Mouse (Mus musculus) limb, embryonic 10.5 days (tissue): Measurements from ENCODE around the gene Tsc22d4. TPM values are rescaled to one million over a fixed set of nuclear protein-coding genes. Genes with fewer than 3 reads are reported as not detected.
A peak's percentile ranks its signal among the peaks of the same experiment; 100 is the strongest.

ENCODE experiments used
- DNase-seq: peaks from one replicate; pipeline ENCODE4 v3.0.0-alpha.2; 2017; ENCODE audit warnings: low spot score
- H3K27ac ChIP-seq: fragments of 300-500 bp; sonication (generic); 2 replicates; pipeline ENCODE4 v1.5.1; 2016; ENCODE audit warnings: mild to moderate bottlenecking
- H3K27me3 ChIP-seq: fragments of 300-500 bp; sonication (generic); 2 replicates; pipeline ENCODE4 v1.6.1; 2016; ENCODE audit warnings: low read depth, mild to moderate bottlenecking; ENCODE audit not compliant: poor library complexity, severe bottlenecking
- H3K36me3 ChIP-seq: fragments of 300-500 bp; sonication (generic); 2 replicates; pipeline ENCODE4 v1.6.1; 2016; ENCODE audit warnings: mild to moderate bottlenecking, moderate library complexity
- H3K4me1 ChIP-seq: fragments of 300-500 bp; sonication (generic); 2 replicates; pipeline ENCODE4 v1.6.1; 2016
- H3K4me3 ChIP-seq: fragments of 300-500 bp; sonication (generic); 2 replicates; pipeline ENCODE4 v1.5.1; 2016; ENCODE audit warnings: mild to moderate bottlenecking, moderate library complexity
- H3K9me3 ChIP-seq: fragments of 300-500 bp; sonication (generic); replicated peaks from 2 replicates; pipeline ENCODE4 v1.6.1; 2016; ENCODE audit warnings: mild to moderate bottlenecking
- WGBS: fragments of 180-500 bp; shearing (Covaris S2); methylation state at CpG from one replicate; pipeline ENCODE4 v1.1.7; 2016; 5-methylcytosine and 5-hydroxymethylcytosine counted together
- polyA plus RNA-seq: library from polyadenylated mRNA; unstranded; fragments of >200 nt; fragmentation: Nextera tagmentation; extraction: Ambion mirVana; gene quantifications from 2 replicates; pipeline ENCODE4 v1.2.1, GENCODE M21; 2016

Tsc22d4 gene
- polyA plus RNA-seq, 1 experiment from 2014 or later = 99.5 TPM

DNA sequence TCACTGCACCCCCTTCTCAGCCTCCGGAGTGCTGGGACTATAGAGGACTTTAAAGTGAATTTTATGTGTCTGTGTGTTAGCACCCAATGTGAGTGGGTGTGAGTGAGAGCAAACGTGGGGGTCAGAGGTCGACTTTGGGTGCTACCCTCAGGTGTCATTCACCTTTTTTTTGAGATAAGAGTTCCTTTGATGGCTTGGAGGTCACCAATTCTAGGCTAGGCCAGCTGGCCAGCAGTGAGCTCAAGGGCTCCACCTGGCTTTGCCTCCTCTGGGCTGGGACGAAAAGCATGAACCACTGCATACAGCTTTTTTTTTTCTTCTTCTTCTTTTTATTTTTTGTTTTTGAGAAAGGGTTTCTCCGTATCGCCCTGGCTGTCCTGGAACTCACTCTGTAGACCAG is 18.8 kb upstream of the Tsc22d4 start:
- Histone ChIP-seq H3K27ac (no peak overlapping the region), H3K9me3 (no peaks in the 10 kb centered on the region), H3K27me3 (peaks cover 3% of the 10 kb centered on the region), H3K4me3 (no peak overlapping the region), H3K4me1 (peaks cover 5% of the 10 kb centered on the region), H3K36me3 (peaks cover 2% of the 10 kb centered on the region; the same call in 1 of the 2 replicates)
- DNase-seq = no peak
- WGBS = 68% methylated on average over 6 of the region's 6 CpGs

DNA sequence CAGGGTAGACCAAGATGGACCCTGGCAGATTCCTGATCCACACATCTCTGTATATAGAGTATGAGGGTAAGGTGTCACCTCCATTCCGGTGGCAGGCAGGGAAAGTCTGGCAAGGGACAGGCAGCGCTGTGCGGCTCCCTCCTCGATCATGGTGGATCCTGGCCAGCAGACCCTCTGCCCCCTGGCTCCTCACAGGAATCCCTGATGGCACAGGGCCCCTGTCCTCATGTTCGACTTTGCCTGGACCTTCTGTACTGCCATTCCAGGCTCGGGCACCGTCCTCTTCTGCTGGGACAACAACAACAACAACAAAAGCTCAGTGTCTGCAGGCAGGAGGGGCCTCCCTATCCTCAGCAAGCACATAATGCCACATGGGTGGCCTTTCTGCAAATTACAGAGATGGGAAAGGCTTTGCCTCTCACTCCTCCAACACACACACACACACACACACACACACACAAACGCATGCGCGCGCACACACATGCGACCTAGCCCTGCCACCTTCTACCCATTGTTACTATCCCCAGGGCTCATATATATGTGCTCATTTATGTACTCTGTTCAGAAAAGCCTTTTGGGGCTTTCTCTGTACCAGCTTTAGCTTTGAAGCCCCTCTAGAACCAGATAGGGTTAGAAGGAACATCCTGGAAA is 11.8 kb upstream of the Tsc22d4 start:
- Histone ChIP-seq H3K4me1 (peaks cover 39% of the 10 kb centered on the region), H3K27ac (peak overlapping the region; percentile 78; the same call in 1 of the 2 replicates), H3K27me3 (peaks cover 3% of the 10 kb centered on the region; the same call in 1 of the 2 replicates), H3K9me3 (no peaks in the 10 kb centered on the region), H3K4me3 (peak overlapping the region; percentile 2; the same call in 1 of the 2 replicates), H3K36me3 (peaks cover 54% of the 10 kb centered on the region)
- no peak for DNase-seq
- WGBS = 87% methylated on average over 12 of the region's 12 CpGs

DNA sequence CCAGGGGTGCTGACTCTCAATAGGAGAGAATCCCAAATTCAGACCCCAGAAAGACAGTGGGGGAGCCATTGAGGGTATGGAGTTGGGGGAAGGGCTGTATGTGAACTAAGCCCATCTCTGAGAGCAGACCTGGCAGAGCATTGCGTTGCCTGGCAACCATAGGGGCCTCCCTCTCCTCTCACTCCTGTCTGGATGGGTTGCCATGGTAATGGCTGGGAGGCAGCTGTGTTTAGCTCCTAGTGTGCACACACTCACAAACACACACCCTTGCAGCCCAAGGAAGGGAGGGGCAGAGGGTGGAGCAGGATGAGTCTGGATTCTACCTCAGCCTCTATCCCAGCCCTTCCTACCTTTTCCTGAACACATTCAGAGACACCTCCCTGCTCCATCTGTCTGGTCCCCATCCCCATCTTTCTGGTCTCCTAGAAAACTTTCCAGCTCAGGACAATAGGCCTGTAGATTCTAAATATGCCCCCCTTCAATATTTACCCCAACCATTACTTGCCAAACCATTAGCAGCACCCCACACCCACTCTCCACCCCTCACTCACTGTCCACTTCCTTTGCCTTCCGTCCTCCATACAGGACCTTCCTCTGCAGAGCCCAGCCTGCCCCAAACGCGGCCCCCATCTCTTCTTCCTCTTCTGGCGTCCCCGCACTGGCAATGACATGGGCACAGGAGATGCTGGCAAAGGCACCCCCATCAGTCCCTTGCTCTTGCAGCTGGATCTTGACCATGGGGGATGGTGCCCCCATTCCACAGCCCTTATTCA is 11.1 kb upstream of the Tsc22d4 start:
- WGBS = 78% methylated on average over 6 of the region's 6 CpGs
- DNase-seq = peak; percentile 70
- peak overlapping the region; percentile 2 for H3K4me3 ChIP-seq

DNA sequence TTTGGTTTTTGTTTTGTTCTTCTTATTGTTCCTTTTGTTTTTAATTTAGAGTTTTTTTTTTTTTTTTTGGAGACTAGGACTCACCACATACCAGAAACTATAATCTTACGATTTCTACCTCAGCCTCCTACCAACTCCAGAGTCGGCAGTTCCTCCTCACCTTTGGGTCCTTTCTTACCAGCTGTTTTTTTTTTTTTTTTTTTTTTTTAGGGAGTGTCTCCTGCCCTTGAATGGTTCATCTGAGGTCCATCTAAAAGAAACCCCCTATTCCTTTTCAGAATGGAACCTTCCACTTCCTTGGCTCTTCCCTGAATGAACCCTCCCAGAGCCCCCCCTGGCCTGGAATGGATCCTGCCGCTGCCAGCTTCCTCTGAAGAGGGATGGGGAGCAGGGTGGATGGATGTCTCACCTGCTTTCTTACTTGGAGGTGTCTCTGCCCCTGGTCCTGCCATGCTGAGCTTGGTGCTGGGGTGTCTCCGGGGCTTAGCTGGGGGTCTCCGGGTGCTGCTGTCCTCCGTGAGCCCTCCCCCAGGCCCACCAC is 8.1 kb upstream of the Tsc22d4 start:
- no peak for DNase-seq
- peaks cover 67% of the 10 kb centered on the region for H3K4me1 ChIP-seq
- H3K27ac ChIP-seq = 0 out of 2 replicates have a peak overlapping the region, but pooled peaks have one; percentile 19
- H3K4me3 ChIP-seq = no peak overlapping the region
- H3K27me3 ChIP-seq = no peaks in the 10 kb centered on the region
- WGBS = 93% methylated on average over 6 of the region's 6 CpGs
- peaks cover 50% of the 10 kb centered on the region for H3K36me3 ChIP-seq
- H3K9me3 ChIP-seq = no peaks in the 10 kb centered on the region

More for the DNA sequence above, 11.1 kb upstream of the Tsc22d4 start:
- peak overlapping the region; percentile 78 for H3K27ac ChIP-seq
- H3K27me3 ChIP-seq = peaks cover 3% of the 10 kb centered on the region; the same call in 1 of the 2 replicates
- H3K36me3 ChIP-seq = peaks cover 54% of the 10 kb centered on the region
- H3K9me3 ChIP-seq = no peaks in the 10 kb centered on the region
- H3K4me1 ChIP-seq = peaks cover 46% of the 10 kb centered on the region

DNA sequence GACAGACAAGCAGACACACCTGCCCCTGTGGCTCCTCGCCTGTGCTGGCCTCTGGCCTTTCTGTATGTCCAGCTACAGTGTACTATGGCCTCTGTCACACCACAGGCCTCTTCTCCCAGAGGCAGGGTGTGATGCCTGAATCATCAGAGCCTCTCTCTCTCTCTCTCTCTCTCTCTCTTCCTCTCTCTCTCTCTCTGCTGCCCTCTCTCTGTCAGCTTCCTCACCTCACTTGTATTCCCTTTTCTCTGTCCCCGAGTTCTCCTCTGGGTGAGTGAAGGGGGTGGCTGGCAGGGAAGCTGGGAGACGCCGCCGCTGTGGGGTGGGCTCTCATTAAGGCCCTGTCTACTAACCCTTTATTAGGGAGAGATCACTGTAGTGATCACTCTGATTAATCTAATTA is 7.0 kb upstream of the Tsc22d4 start:
- no peak overlapping the region for H3K27ac ChIP-seq
- DNase-seq = no peak
- no peaks in the 10 kb centered on the region for H3K9me3 ChIP-seq
- 58% methylated on average over 5 of the region's 5 CpGs for WGBS
- no peak overlapping the region for H3K4me3 ChIP-seq
- H3K4me1 ChIP-seq = peaks cover 66% of the 10 kb centered on the region
- H3K27me3 ChIP-seq = no peaks in the 10 kb centered on the region
- peaks cover 40% of the 10 kb centered on the region for H3K36me3 ChIP-seq

DNA sequence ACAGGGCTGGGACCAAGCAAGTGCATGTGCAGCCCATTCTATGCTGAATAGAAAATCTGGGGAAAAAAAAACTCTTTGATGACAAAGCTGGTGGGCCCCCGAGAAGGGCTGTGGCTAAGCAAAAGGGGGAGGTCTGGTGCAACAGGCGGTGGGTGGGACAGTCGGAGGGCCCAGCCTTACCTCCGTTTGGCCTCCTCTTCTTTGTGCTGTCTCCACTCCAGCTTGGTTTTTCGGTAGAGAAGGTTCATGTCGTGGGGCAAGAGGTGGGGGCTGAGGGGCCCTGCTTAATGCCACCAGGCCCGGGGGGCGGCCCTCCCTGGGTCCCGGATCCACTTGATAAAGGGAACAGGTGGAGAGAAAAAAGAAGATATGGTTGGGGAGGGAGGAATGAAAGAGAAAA is 6.1 kb upstream of the Tsc22d4 start:
- Histone ChIP-seq H3K27me3 (no peaks in the 10 kb centered on the region), H3K27ac (no peak overlapping the region), H3K36me3 (peaks cover 33% of the 10 kb centered on the region), H3K9me3 (no peaks in the 10 kb centered on the region), H3K4me3 (no peak overlapping the region), H3K4me1 (peaks cover 56% of the 10 kb centered on the region)
- WGBS = 67% methylated on average over 9 of the region's 9 CpGs
- DNase-seq = no peak

DNA sequence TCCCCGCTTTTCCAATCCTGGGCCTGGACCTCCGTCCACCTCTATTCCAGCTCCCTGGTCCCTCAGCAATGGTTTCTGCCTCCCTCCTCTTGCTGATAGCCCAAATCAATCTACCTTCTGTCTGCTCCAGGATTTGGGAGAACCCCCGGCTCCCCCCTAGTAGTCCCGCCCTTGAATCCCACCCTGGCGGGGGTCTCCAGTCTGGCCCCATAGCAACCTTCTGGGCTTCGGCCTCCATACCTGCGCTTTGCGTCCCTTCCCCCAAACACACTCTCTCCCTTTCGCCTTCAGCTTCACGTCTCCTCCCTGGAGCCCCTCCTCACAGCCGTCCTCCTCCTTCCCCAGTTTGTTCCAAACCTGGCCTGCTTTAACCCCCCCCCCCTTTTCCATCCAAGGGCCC is 5.0 kb upstream of the Tsc22d4 start:
- DNase-seq = no peak
- H3K27me3 ChIP-seq = no peaks in the 10 kb centered on the region
- H3K9me3 ChIP-seq = no peaks in the 10 kb centered on the region
- H3K36me3 ChIP-seq = peaks cover 24% of the 10 kb centered on the region
- H3K4me1 ChIP-seq = peaks cover 49% of the 10 kb centered on the region
- peak overlapping the region; percentile 89 for H3K27ac ChIP-seq
- 12% methylated on average over 11 of the region's 11 CpGs for WGBS
- peak overlapping the region; percentile 81 for H3K4me3 ChIP-seq

DNA sequence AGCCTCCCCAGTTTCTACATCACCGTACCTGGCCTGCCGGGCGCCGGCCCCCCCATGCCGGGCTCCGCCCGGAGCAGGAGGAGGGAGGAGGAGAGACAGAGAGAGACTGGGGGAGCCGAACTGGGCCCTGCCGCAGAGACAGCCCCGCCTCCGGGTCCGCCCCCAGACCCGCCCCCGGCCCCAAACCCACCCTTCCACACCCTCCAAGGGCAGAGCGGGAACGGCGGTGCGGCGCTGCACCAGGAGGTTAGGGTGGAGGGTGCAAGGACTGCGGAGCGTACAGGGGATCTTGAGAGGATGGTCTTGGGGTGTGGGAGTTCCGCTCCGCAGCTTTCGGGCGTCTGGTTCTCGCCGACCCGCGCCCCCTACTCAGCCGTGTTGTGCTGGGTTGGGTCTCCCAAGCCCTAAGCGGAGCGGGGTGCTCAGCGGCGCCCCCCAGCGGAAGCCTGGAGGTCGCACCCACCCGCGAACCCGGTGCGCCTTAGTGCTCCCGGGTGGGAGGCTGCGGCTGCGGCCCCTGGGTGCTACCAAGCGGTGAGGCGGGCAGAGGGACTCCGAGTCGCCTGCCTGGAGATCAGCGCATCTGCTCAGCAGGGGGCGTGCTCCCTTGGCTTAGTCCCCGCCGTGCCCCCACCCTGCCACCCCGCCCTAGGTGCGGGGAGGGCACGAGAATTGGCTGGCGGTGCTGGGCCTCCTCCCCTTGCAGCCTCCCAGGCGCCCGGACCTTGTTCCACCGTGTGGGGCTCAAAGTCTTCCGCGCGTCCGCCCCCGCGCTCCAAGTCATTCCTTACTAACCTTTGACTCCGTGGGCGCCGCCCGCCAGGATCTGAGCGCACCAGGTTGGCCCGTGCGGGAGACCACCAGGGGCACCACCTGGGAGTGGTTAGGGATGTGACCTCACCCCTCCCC is 4.3 kb upstream of the Tsc22d4 start, which contains the start of gene Nyap1:
Nyap1 (minus strand) TSS at position 585 of the 909 bp plus-strand sequence.
- peaks cover 53% of the 10 kb centered on the region for H3K4me1 ChIP-seq
- under 1% methylated on average over 71 of the region's 71 CpGs for WGBS
- H3K4me3 ChIP-seq = peak within 1 kb of the TSS; percentile 81
- H3K27ac ChIP-seq = peak within 1 kb of the TSS; percentile 89
- peak; percentile 89 for DNase-seq
- no peaks in the 10 kb centered on the region for H3K9me3 ChIP-seq
- peaks cover 17% of the 10 kb centered on the region for H3K36me3 ChIP-seq
- no peaks in the 10 kb centered on the region for H3K27me3 ChIP-seq

DNA sequence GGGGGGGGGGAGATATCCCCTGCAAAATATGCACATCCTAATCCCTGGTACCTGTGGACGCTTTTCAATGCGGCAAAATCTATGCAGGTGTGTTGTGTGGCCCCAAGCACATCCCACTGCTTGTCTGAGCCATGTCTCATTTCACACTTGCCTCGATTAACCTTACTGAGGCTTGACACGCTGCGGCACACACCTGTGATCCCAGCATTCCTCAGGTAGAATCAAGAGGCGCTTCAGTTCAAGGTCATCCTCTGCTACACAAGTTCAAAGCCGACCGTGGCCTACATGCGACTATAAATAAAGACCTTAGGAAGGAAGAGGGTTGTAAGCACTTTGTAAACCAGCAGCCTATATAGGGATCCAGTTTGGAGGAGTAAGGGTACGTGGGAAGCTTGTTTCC is 3.5 kb upstream of the Tsc22d4 start:
- Histone ChIP-seq H3K9me3 (no peaks in the 10 kb centered on the region), H3K4me1 (peaks cover 61% of the 10 kb centered on the region), H3K36me3 (peaks cover 10% of the 10 kb centered on the region; the same call in 1 of the 2 replicates), H3K4me3 (peak overlapping the region; percentile 81), H3K27ac (no peak overlapping the region; the same call in 1 of the 2 replicates), H3K27me3 (no peaks in the 10 kb centered on the region)
- DNase-seq = no peak
- WGBS = 58% methylated on average over 10 of the region's 10 CpGs

DNA sequence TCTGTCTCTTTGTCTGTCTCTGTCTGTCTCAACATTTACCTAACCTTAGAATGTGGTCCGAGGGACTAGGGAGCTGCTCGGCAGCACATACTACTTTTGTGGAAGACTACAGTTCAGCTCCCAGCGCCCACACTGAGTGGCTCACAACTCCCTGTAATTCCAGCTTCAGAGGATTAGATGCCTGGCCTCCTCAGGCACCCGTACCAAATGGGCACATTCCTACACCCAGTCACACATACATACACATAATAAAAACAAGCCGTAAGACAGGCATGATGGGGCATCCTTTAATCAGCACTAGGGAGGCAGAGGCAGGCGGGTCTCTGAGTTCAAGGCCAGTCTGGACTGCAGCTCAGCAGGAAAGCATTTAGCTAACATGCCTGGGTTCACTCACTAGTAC is 2.7 kb upstream of the Tsc22d4 start:
- peaks cover 7% of the 10 kb centered on the region; the same call in 1 of the 2 replicates for H3K36me3 ChIP-seq
- H3K27ac ChIP-seq = no peak overlapping the region
- H3K4me3 ChIP-seq = no peak overlapping the region
- H3K9me3 ChIP-seq = no peaks in the 10 kb centered on the region
- WGBS = 89% methylated on average over 6 of the region's 6 CpGs
- DNase-seq = no peak
- no peaks in the 10 kb centered on the region for H3K27me3 ChIP-seq
- peaks cover 65% of the 10 kb centered on the region for H3K4me1 ChIP-seq

DNA sequence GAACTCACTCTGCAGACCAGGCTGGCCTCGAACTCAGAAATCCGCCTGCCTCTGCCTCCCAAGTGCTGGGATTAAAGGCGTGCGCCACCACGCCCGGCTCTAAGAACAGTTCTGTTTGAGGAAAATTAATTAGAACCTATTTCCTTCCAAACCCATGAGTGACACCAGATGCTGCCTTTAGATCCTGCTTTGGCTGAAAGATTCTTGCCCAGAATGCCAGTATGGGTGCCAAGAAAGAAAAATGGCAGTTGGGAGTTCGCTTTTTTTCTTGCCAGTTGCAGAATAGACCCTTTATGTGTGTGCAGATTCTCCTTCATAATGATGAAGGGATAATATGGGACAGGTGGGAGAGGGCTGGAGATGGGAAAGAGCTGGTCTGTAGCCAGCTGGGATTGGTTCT is 1.3 kb upstream of the Tsc22d4 start:
- Histone ChIP-seq H3K36me3 (0 out of 2 replicates have a peak, but pooled peaks cover 4% of the 10 kb centered on the region), H3K27me3 (no peaks in the 10 kb centered on the region), H3K9me3 (no peaks in the 10 kb centered on the region), H3K4me1 (peaks cover 67% of the 10 kb centered on the region), H3K4me3 (no peak overlapping the region), H3K27ac (no peak overlapping the region)
- no peak for DNase-seq
- 89% methylated on average over 7 of the region's 7 CpGs for WGBS

DNA sequence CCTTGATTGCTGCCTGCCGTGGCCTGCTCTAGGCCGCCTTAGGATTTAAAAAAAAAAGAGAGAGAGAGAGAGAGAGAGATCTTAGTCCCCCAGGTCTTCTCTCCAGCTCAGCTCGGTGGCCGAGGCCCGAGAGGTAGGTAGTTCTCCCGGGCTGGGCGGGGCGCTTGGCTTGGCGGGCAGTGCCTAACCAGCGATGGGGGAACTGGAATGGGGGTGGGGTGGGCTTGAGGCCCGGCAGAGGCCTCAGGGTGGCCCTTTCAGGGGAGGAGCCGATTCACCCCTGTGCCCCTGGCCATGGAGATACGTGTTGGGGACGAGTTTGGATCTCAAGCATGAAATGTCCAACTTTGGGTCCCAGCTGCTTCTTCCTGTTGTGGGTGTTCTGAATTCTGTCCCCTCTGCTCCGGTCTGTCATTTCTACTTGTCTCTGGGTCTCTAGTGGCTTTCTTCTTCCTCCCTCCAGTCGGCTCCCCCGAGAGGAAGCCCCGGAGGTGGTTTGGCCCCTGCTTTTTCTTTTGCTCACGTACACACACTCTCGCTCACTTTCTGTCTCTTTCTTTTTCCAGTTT is 836 bp downstream of the Tsc22d4 start:
- 0% methylated on average over 20 of the region's 20 CpGs for WGBS

More for the DNA sequence above, 836 bp downstream of the Tsc22d4 start:
- Histone ChIP-seq H3K27me3 (no peaks in the 10 kb centered on the region), H3K36me3 (peaks cover 18% of the 10 kb centered on the region), H3K4me1 (peaks cover 50% of the 10 kb centered on the region), H3K9me3 (no peaks in the 10 kb centered on the region), H3K27ac (peak overlapping the region; percentile 88), H3K4me3 (peak overlapping the region; percentile 81)
- peak; percentile 81 for DNase-seq
